Mouse (Mus musculus): ENCODE results near the gene Mrgprb2. TPM values are rescaled to one million over a fixed set of nuclear protein-coding genes. Genes with fewer than 3 reads are reported as not detected.

Mrgprb2 gene
- polyA plus RNA-seq (2016; fragmentation: Nextera tagmentation; extraction: Ambion mirVana): not detected in 2 replicates

GRCm38 (mm10) chr7:48557986-48558385 lies at the start of gene Mrgprb2:
TSS of gene Mrgprb2 (minus strand) at chr7:48558086.
- Histone ChIP-seq H3K27ac (no peak within 1 kb of the TSS), H3K4me3 (no peak within 1 kb of the TSS), H3K9ac (no peak within 1 kb of the TSS), H3K27me3 (no peaks in the 10 kb centered on the region), H3K9me3 (0 out of 2 replicates have a peak, but pooled peaks cover 8% of the 10 kb centered on the region), H3K4me1 (no peaks in the 10 kb centered on the region), H3K4me2 (replicated peaks) (no peak within 1 kb of the TSS), H3K36me3 (no peaks in the 10 kb centered on the region)
- no peak for ATAC-seq (ENCODE audit: insufficient number of reproducible peaks, insufficient read depth, low FRiP score, low TSS enrichment)

Other genes with a start within 250 kb of the Mrgprb2 start
- not detected in 2 replicates for gene Mrgprb8, start 169.6 kb downstream of the Mrgprb2 start, polyA plus RNA-seq (2016; fragmentation: Nextera tagmentation; extraction: Ambion mirVana)
- not detected in 2 replicates for gene Mrgprb1, start 101.7 kb downstream of the Mrgprb2 start, polyA plus RNA-seq (2016; fragmentation: Nextera tagmentation; extraction: Ambion mirVana)
- gene Mrgprx2, start 58.8 kb downstream of the Mrgprb2 start, polyA plus RNA-seq (2016; fragmentation: Nextera tagmentation; extraction: Ambion mirVana): not detected in 2 replicates
- gene Mrgprb3, start 85.7 kb upstream of the Mrgprb2 start, polyA plus RNA-seq (2016; fragmentation: Nextera tagmentation; extraction: Ambion mirVana): not detected in 2 replicates
- 30.4 and 31.2 TPM in 2 replicates for gene Zdhhc13, start 230.9 kb upstream of the Mrgprb2 start, polyA plus RNA-seq (2016; fragmentation: Nextera tagmentation; extraction: Ambion mirVana)